Mouse (Mus musculus) liver, embryonic 14.5 days (tissue): Measurements from ENCODE around the gene Ldlr. TPM values are rescaled to one million over a fixed set of nuclear protein-coding genes. Genes with fewer than 3 reads are reported as not detected.
A peak's percentile ranks its signal among the peaks of the same experiment; 100 is the strongest.

ENCODE experiments used
- ATAC-seq: fragments of 200-750 bp; cut with Nextera tagmentation; 2 replicates; pipeline ENCODE4 v1.8.0; 2017; ENCODE audit warnings: moderate number of reproducible peaks, mild to moderate bottlenecking, moderate library complexity; ENCODE audit not compliant: insufficient read depth
- DNase-seq, 3 experiments: peaks; one replicate each; pipeline ENCODE4 v3.0.0-alpha.2; 2012 to 2013; ENCODE audit warnings: low read depth in 3 of 3, low spot score in 3 of 3
- H3K27ac ChIP-seq: fragments of 300-500 bp; sonication (generic); 2 replicates; pipeline ENCODE4 v1.5.1; 2014; ENCODE audit warnings: moderate library complexity, mild to moderate bottlenecking, control low read depth, inconsistent platforms
- H3K27me3 ChIP-seq: fragments of 300-500 bp; sonication (generic); 2 replicates; pipeline ENCODE4 v1.6.1; 2014; ENCODE audit warnings: mild to moderate bottlenecking, low read length, moderate library complexity; ENCODE audit not compliant: control insufficient read depth, insufficient read depth
- H3K36me3 ChIP-seq: fragments of 300-500 bp; sonication (generic); replicated peaks from 2 replicates; pipeline ENCODE4 v1.6.1; 2014; ENCODE audit warnings: low read depth; ENCODE audit not compliant: control insufficient read depth, insufficient read depth
- H3K4me1 ChIP-seq, 2 experiments: fragments of 200-500 bp in 1 of 2; fragments of 300-500 bp in 1 of 2; sonication (generic) in 1 of 2; replicated peaks; 2 replicates each; pipeline ENCODE4 v1.6.1; 2012 to 2014; ENCODE audit warnings: antibody characterized with exemption in 1 of 2, inconsistent platforms in 1 of 2, low read length in 1 of 2; ENCODE audit not compliant: control insufficient read depth in 2 of 2, insufficient read depth in 2 of 2
- H3K4me2 ChIP-seq: fragments of 300-500 bp; sonication (generic); 2 replicates; pipeline ENCODE4 v1.6.1; 2014; ENCODE audit warnings: low read depth, mild to moderate bottlenecking, control low read depth, moderate library complexity
- H3K4me3 ChIP-seq, 2 experiments: fragments of 200-500 bp in 1 of 2; fragments of 300-500 bp in 1 of 2; sonication (generic) in 1 of 2; 2 replicates each; pipeline ENCODE4 v1.5.1; 2012 to 2014; ENCODE audit warnings: low read depth in 2 of 2, low read length in 2 of 2, mild to moderate bottlenecking in 2 of 2, control low read depth in 1 of 2, inconsistent platforms in 1 of 2, moderate library complexity in 1 of 2; ENCODE audit not compliant: insufficient read depth in 1 of 2
- H3K9ac ChIP-seq: fragments of 300-500 bp; sonication (generic); replicated peaks from 2 replicates; pipeline ENCODE4 v1.6.1; 2014; ENCODE audit warnings: mild to moderate bottlenecking, control low read depth, moderate library complexity
- H3K9me3 ChIP-seq: fragments of 300-500 bp; sonication (generic); 2 replicates; pipeline ENCODE4 v1.6.1; 2016; ENCODE audit warnings: low read length, mixed read lengths; ENCODE audit not compliant: control insufficient read depth
- CTCF ChIP-seq: IDR thresholded peaks from 2 replicates; pipeline ENCODE4 v1.5.1; 2016; ENCODE audit warnings: antibody characterized with exemption, low read depth, control low read depth
- EP300 ChIP-seq: IDR thresholded peaks from 2 replicates; pipeline ENCODE4 v1.6.1; 2016; ENCODE audit warnings: antibody characterized with exemption, low read depth
- WGBS: fragments of 180-500 bp; shearing (Covaris S2); extraction: QIAGEN DNeasy Blood & Tissue Kit; methylation state at CpG from one replicate; pipeline ENCODE4 v1.1.7; 2014; ENCODE audit not compliant: insufficient replicate concordance; 5-methylcytosine and 5-hydroxymethylcytosine counted together
- polyA plus RNA-seq, 2 experiments: library from polyadenylated mRNA; depleted of rRNA in 1 of 2; stranded (reverse) in 1 of 2; unstranded in 1 of 2; fragments of >200 nt; fragmentation: Nextera tagmentation in 1 of 2; extraction: Ambion mirVana in 1 of 2; gene quantifications; 2 replicates each; pipeline versions ENCODE4 v1.2.1 to v1.2.3; 2012 to 2014

The Ldlr gene
- polyA plus RNA-seq, 2 experiments = 5.9 to 12.6 TPM

GRCm38 (mm10) chr9:21794344-21794834, 71.1 kb downstream of the Ldlr start:
- no peak overlapping the region for H3K9ac ChIP-seq
- no peak overlapping the region for H3K27ac ChIP-seq
- peaks cover 0 to 3% of the 10 kb centered on the region in 2 experiments; a peak in 3 of 4 replicates for H3K4me1 ChIP-seq
- H3K9me3 ChIP-seq = no peaks in the 10 kb centered on the region
- 77% methylated on average over 18 of the region's 18 CpGs for WGBS
- no peaks in the 10 kb centered on the region for H3K36me3 ChIP-seq
- no peaks in the 10 kb centered on the region; the same call in 1 of the 2 replicates for H3K27me3 ChIP-seq
- DNase-seq (no peak), ATAC-seq (no peak)
- H3K4me2 ChIP-seq = no peak overlapping the region
- no peak overlapping the region for H3K4me3 ChIP-seq
- TF ChIP-seq CTCF (no peak), EP300 (no peak)

DNA sequence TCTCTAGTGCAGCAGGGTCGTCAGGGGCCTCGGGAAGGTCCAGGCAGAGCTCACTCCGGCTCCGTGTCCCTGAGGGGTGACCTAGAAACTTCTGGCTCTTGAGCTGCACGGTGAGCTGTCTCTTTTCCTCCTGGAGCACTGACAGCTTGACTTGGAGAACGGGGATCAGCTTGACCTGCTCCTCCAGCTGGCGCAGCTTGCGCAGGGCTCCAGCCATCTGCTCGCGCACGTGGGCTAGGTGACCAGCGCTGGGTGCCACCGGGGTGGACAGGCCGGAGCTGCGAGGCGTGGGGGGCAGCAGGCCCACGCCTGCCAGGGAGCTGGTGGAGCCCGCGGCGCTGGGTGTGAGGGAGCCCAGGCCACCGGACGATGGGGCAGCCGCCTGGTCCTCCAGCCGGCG, 71.6 kb downstream of the Ldlr start:
- H3K4me1 ChIP-seq = peaks cover 0 to 5% of the 10 kb centered on the region in 2 experiments; a peak in 3 of 4 replicates
- no peak overlapping the region for H3K4me2 ChIP-seq
- 93% methylated on average over 24 of the region's 25 CpGs for WGBS

DNA sequence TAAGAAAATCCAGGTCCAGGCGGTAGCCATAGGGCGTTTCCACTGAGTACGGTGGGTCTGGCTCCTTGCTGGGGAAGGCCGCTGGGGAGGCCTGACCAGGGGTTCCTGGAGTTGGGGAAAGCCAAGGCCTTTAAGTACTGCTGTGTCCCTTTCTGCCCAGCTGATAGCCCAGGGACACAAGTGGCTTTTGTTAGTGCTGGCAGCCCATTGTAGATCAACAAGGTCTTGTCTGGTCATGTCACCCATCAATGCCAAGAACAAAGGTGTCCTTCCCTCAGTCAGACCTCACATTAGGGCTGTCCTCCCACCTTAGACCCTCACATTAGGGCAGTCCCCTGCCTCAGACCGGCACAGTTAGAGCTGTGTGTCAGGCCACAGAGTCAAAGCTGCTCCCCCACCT, 72.3 kb downstream of the Ldlr start:
- TF ChIP-seq EP300 = no peak
- no peak for TF ChIP-seq CTCF
- Histone ChIP-seq H3K9me3 (no peaks in the 10 kb centered on the region), H3K4me1 (peaks cover 0 to 5% of the 10 kb centered on the region in 2 experiments; a peak in 3 of 4 replicates), H3K9ac (no peak overlapping the region), H3K36me3 (no peaks in the 10 kb centered on the region), H3K27ac (no peak overlapping the region), H3K27me3 (no peaks in the 10 kb centered on the region; the same call in 1 of the 2 replicates), H3K4me3 (no peak overlapping the region), H3K4me2 (no peak overlapping the region)
- no peak for DNase-seq
- no peak for ATAC-seq
- WGBS = 67% methylated on average over 5 of the region's 5 CpGs

More for the DNA sequence above, 71.6 kb downstream of the Ldlr start:
- no peaks in the 10 kb centered on the region for H3K9me3 ChIP-seq
- no peak overlapping the region for H3K9ac ChIP-seq
- no peak for DNase-seq
- no peaks in the 10 kb centered on the region for H3K36me3 ChIP-seq
- ATAC-seq = no peak
- no peak for TF ChIP-seq EP300
- no peak for TF ChIP-seq CTCF
- H3K4me3 ChIP-seq = no peak overlapping the region
- no peak overlapping the region for H3K27ac ChIP-seq
- no peaks in the 10 kb centered on the region; the same call in 1 of the 2 replicates for H3K27me3 ChIP-seq

DNA sequence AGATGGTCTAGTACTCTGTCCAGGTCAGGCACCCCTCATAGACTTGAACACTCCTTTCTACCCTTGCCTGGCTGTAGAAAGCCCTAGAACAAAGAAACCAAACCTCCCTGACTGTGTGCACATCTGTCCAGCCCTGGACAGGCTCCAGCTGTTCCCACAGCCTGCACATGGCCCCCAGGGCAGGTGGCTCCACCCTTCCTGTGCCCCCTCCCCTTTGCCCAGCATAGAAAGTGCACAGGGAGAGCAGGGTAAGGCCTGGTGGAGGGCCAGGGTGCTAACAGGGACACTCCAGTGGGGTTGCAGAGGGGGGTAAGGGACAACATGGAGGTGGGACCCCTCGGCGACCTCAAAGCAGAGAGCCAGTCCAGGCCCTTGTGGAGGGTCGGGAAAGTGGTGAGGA, 73.0 kb downstream of the Ldlr start:
- H3K4me1 ChIP-seq = peaks cover 0 to 5% of the 10 kb centered on the region in 2 experiments; a peak in 3 of 4 replicates
- DNase-seq (no peak), ATAC-seq (no peak)
- no peaks in the 10 kb centered on the region for H3K36me3 ChIP-seq
- TF ChIP-seq EP300 = no peak
- TF ChIP-seq CTCF = no peak
- no peak overlapping the region for H3K27ac ChIP-seq
- WGBS = 29% methylated on average over 3 of the region's 3 CpGs
- no peaks in the 10 kb centered on the region; the same call in 1 of the 2 replicates for H3K27me3 ChIP-seq
- H3K4me3 ChIP-seq = no peak overlapping the region
- H3K4me2 ChIP-seq = no peak overlapping the region; the same call in 1 of the 2 replicates
- H3K9me3 ChIP-seq = no peaks in the 10 kb centered on the region
- H3K9ac ChIP-seq = no peak overlapping the region

DNA sequence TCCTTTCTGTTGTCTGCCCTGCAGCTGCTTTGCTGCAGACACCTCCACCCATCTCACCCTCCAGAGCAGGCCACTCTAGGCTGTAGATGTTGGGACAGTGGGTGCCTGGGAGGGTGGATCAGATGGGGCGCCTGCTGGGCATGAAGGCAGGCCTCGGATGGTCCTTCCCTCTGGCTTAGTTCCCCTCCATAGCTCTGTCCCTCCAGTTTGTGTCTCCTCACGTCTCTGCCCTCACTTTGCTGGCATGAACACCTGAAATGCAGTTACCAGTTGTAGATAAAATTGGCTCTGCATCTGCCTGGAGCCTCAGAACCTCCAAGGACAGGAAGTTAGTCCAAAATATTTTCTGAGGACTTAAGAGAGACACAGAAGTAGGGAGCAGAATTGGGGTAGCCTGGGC, 73.6 kb downstream of the Ldlr start:
- Histone ChIP-seq H3K4me1 (peaks cover 0 to 5% of the 10 kb centered on the region in 2 experiments; a peak in 3 of 4 replicates), H3K4me2 (peak overlapping the region; percentile 56), H3K9me3 (no peaks in the 10 kb centered on the region), H3K36me3 (no peaks in the 10 kb centered on the region), H3K27me3 (no peaks in the 10 kb centered on the region; the same call in 1 of the 2 replicates), H3K9ac (no peak overlapping the region), H3K27ac (no peak overlapping the region), H3K4me3 (no peak overlapping the region)
- DNase-seq = no peak
- no peak for ATAC-seq
- TF ChIP-seq EP300 (no peak), CTCF (no peak)
- 58% methylated on average over 3 of the region's 3 CpGs for WGBS
